Mouse (Mus musculus): ENCODE measurements around the gene Gpc5.

GRCm38 (mm10) chr14:115831854-115832625, 740.0 kb downstream of the Gpc5 start:
- no peak for TF ChIP-seq CTCF (IDR thresholded peaks at IDR 0.05; ENCODE audit: extremely low read depth, insufficient read length, insufficient replicate concordance, low read depth, low read length)
- no peak for TF ChIP-seq POLR2A (IDR thresholded peaks at IDR 0.05; ENCODE audit: low read depth, low read length)
